Mouse (Mus musculus) adrenal gland (tissue): ENCODE data around the gene Slc16a13.

Experiments
- intact Hi-C: fragments of 180-260 bp; cut with DNase I; formaldehyde crosslinking; loops from one replicate; pipeline ENCODE4 v1.15.1; 2025
- long read RNA-seq, 2 experiments: library from polyadenylated mRNA; unstranded; transcript quantifications; one replicate each; pipeline ENCODE4 v2.0.0; 2020; ENCODE audit warnings: borderline replicate concordance in 1 of 2; ENCODE audit not compliant: insufficient replicate concordance in 1 of 2

Slc16a13 gene
- long read RNA-seq, experiment 1, partial matches to known transcripts, result 1 of 1 reads
- long read RNA-seq, experiment 1, other reads (novel, unspliced or antisense), result 0 of 1 reads
- long read RNA-seq, experiment 2, partial matches to known transcripts, result 0 of 2 reads
- long read RNA-seq, experiment 2, other reads (novel, unspliced or antisense), result 0 of 2 reads

GRCm38 (mm10) chr11:70220731-70221602 lies at the start of gene Slc16a13:
Gene Slc16a13, minus strand, starts transcription at chr11:70221064.
- intact Hi-C loops, result no loop called here

- intact Hi-C loops, result no loop called here
These were observed 45.5 kb upstream of the Slc16a13 start for GRCm38 (mm10) chr11:70266405-70266804.

- intact Hi-C loops, result no loop called here
These were observed 45.0 kb upstream of the Slc16a13 start for GRCm38 (mm10) chr11:70265819-70266218.

- intact Hi-C loops, result no loop called here
These were observed 44.4 kb upstream of the Slc16a13 start for GRCm38 (mm10) chr11:70265252-70265651.

GRCm38 (mm10) chr11:70259035-70259434 lies 38.2 kb upstream of the Slc16a13 start:
- intact Hi-C loops, result no loop called here

- intact Hi-C loops, result no loop called here
These were observed 34.2 kb upstream of the Slc16a13 start, which contains the start of gene Alox12 for GRCm38 (mm10) chr11:70254931-70255531. Gene Alox12, minus strand, starts transcription at chr11:70255353.

- intact Hi-C loops, result no loop called here
These were observed 33.5 kb upstream of the Slc16a13 start for GRCm38 (mm10) chr11:70254337-70254736.

- intact Hi-C loops, result no loop called here
These were observed 31.0 kb upstream of the Slc16a13 start for GRCm38 (mm10) chr11:70251853-70252252.

GRCm38 (mm10) chr11:70250150-70250549 lies 29.3 kb upstream of the Slc16a13 start:
- intact Hi-C loops, result no loop called here

GRCm38 (mm10) chr11:70247136-70247845 lies 26.4 kb upstream of the Slc16a13 start:
- intact Hi-C loops, result loop anchor here (2.0 kb wide), 1 partner anchor 62 kb away; no protein-coding TSS in a partner anchor

- intact Hi-C loops, result no loop called here
These were observed 21.7 kb upstream of the Slc16a13 start for GRCm38 (mm10) chr11:70242591-70242990.

- intact Hi-C loops, result no loop called here
These were observed 18.8 kb upstream of the Slc16a13 start, which contains the start of the genes Gm21988 and Rnasek for GRCm38 (mm10) chr11:70239541-70240279. Gene Gm21988, minus strand, starts transcription at chr11:70239830. Gene Rnasek, minus strand, starts transcription at chr11:70239842.

- intact Hi-C loops, result no loop called here
These were observed 18.0 kb upstream of the Slc16a13 start for GRCm38 (mm10) chr11:70238591-70239440.

GRCm38 (mm10) chr11:70237457-70238167 lies 16.7 kb upstream of the Slc16a13 start, which contains the start of gene 0610010K14Rik:
Gene 0610010K14Rik, minus strand, starts transcription at chr11:70237914.
- intact Hi-C loops, result no loop called here

- intact Hi-C loops, result no loop called here
These were observed 15.9 kb upstream of the Slc16a13 start for GRCm38 (mm10) chr11:70236717-70237116.

GRCm38 (mm10) chr11:70235254-70235900 lies 14.5 kb upstream of the Slc16a13 start:
- intact Hi-C loops, result no loop called here

- intact Hi-C loops, result no loop called here
These were observed 13.6 kb upstream of the Slc16a13 start for GRCm38 (mm10) chr11:70234497-70234896.

GRCm38 (mm10) chr11:70234037-70234436 lies 13.2 kb upstream of the Slc16a13 start:
- intact Hi-C loops, result no loop called here
